Mouse (Mus musculus) right cerebral cortex, adult 18-20 months (tissue): ENCODE data around the gene Gm9887.
"Not testable (repeated sequence)": the region's sequence is repeated elsewhere in the genome, so short reads cannot be mapped to it uniquely, and the experiment has no call there.

ENCODE experiments used
- DNase-seq: peaks from one replicate; pipeline ENCODE4 v3.0.0; 2022; ENCODE audit warnings: mixed read lengths

The Gm9887 gene

GRCm38 (mm10) chr12:69385542-69386280 lies 13.5 kb upstream of the Gm9887 start:
- DNase-seq: no peak

GRCm38 (mm10) chr12:69384606-69385005 lies 12.3 kb upstream of the Gm9887 start:
- DNase-seq: no peak

- DNase-seq: no peak
These were observed 10.6 kb upstream of the Gm9887 start for GRCm38 (mm10) chr12:69382880-69383279.

- DNase-seq: no peak
These were observed 6.5 kb upstream of the Gm9887 start for GRCm38 (mm10) chr12:69378558-69379454.

- DNase-seq: not testable (repeated sequence)
These were observed 5.4 kb upstream of the Gm9887 start for GRCm38 (mm10) chr12:69377636-69378035.

- no peak for DNase-seq
These were observed 4.9 kb upstream of the Gm9887 start for GRCm38 (mm10) chr12:69377188-69377587.

- DNase-seq: no peak
These were observed 3.9 kb upstream of the Gm9887 start for GRCm38 (mm10) chr12:69376132-69376531.

- DNase-seq: no peak
These were observed 1.9 kb upstream of the Gm9887 start for GRCm38 (mm10) chr12:69373850-69374766.

- DNase-seq: no peak
These were observed 573 bp upstream of the Gm9887 start for GRCm38 (mm10) chr12:69372731-69373331.

GRCm38 (mm10) chr12:69371421-69371853 lies 821 bp downstream of the Gm9887 start:
- DNase-seq: no peak

GRCm38 (mm10) chr12:69370936-69371335 lies 1.3 kb downstream of the Gm9887 start:
- DNase-seq: no peak

GRCm38 (mm10) chr12:69367557-69367956 lies 4.7 kb downstream of the Gm9887 start:
- no peak for DNase-seq

- DNase-seq: no peak
These were observed 5.8 kb downstream of the Gm9887 start for GRCm38 (mm10) chr12:69366424-69366823.

- no peak for DNase-seq
These were observed 6.5 kb downstream of the Gm9887 start for GRCm38 (mm10) chr12:69365757-69366156.

GRCm38 (mm10) chr12:69363899-69364762 lies 8.1 kb downstream of the Gm9887 start:
- peak; percentile 60 for DNase-seq

- not testable (repeated sequence) for DNase-seq
These were observed 9.1 kb downstream of the Gm9887 start for GRCm38 (mm10) chr12:69363110-69363509.

GRCm38 (mm10) chr12:69362388-69362787 lies 9.9 kb downstream of the Gm9887 start:
- no peak for DNase-seq

GRCm38 (mm10) chr12:69361919-69362318 lies 10.3 kb downstream of the Gm9887 start:
- DNase-seq: no peak

- peak; percentile 99 for DNase-seq
These were observed 11.0 kb downstream of the Gm9887 start for GRCm38 (mm10) chr12:69360997-69361899.

- peak; percentile 54 for DNase-seq
These were observed 11.6 kb downstream of the Gm9887 start for GRCm38 (mm10) chr12:69360655-69360996.
